Mouse (Mus musculus): ENCODE measurements around the gene Arih2. TPM values are rescaled to one million over a fixed set of nuclear protein-coding genes. Genes with fewer than 3 reads are reported as not detected.

Gene Arih2
- polyA plus RNA-seq, 1 experiment: 25.8 TPM

- no peak for DNase-seq (ENCODE audit: low read depth, low spot score)
- 45% methylated on average over 10 of the region's 10 CpGs for WGBS
These were observed 5.6 kb upstream of the Arih2 start for GRCm38 (mm10) chr9:108654566-108655464.

- no peak for DNase-seq (ENCODE audit: low read depth, low spot score)
- WGBS: 13% methylated on average over 29 of the region's 29 CpGs
These were observed 615 bp upstream of the Arih2 start for GRCm38 (mm10) chr9:108649561-108650440.

- 8% methylated on average over 10 of the region's 10 CpGs for WGBS
- no peak for DNase-seq (ENCODE audit: low read depth, low spot score)
These were observed 1.0 kb downstream of the Arih2 start for GRCm38 (mm10) chr9:108648166-108648565.

DNA sequence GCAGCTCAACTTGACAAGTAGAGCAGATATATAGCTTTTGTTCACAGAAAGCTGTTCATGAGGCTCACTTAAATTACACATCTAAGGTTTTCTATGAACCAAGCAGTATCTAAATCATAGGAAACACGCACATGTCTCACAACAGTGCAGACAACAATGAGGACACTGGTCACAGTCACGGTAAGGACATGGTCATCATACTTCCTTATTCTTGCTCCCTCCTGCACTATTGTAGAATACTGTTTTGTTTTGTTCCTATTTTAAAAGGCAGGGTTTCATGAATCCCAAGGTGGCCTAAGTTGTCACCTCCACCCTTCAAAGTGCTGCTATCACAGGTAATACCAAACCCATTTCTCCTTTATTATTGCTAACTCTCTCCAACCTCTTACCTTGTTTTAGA is 9.4 kb downstream of the Arih2 start:
- no peak for DNase-seq (ENCODE audit: low read depth, low spot score)
- WGBS: 84% methylated on average over 2 of the region's 2 CpGs

GRCm38 (mm10) chr9:108635415-108635814 is 13.8 kb downstream of the Arih2 start:
- DNase-seq (ENCODE audit: low read depth, low spot score): no peak
- WGBS: 69% methylated on average over 2 of the region's 2 CpGs

GRCm38 (mm10) chr9:108633846-108634245 is 15.3 kb downstream of the Arih2 start:
- DNase-seq (ENCODE audit: low read depth, low spot score): no peak
- 37% methylated on average over 2 of the region's 2 CpGs for WGBS

DNA sequence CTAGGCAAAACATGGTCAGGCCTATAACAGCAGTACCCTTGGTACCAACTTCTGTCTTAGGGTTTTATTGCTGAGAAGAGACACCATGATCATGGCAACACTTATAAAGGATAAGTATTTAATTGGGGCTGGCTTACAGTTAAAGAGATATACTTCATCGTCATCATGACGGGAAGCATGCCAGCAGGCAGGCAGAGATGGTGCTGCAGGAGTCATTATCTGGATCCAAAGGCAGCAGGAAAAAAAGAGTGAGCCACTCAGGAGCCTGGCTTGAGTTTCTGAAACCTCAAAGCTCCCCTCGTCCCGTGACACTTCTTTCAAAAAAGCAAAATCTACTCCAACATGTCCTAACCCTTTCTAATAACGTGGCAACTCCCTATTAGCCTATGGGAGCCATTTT is 16.8 kb downstream of the Arih2 start:
- no peak for DNase-seq (ENCODE audit: low read depth, low spot score)
- WGBS: 69% methylated on average over 5 of the region's 5 CpGs

DNA sequence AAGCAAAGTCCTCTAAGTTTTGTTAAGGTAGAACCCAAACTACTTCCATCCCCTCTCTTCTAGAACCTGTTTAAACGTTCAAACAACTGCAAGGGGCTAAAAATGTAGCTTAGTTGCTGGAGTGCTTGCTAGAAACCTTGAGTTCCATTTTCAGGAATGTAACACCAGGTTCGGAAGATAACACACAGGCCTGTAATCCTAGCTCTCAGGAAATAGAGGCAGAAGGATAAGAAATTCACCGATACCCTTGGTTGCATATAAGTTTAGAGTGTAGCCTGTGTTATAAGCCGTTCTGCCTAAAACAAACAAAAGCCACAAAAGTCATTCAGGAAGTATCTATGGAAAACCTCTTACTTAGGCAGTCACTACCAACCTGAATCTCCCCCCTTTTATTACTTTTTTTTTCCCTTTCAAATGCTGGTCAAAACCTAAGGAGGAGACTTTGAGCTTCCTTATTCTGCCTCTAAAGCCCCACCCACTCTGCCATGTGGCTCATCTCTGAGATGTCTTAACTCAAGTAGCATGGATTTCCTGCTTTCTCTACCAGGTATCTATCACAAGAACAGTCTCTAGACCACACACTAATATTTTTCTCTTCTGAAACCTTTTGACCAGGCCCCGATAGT is 17.4 kb downstream of the Arih2 start:
- no peak for DNase-seq (ENCODE audit: low read depth, low spot score)
- 59% methylated on average over 5 of the region's 5 CpGs for WGBS

- DNase-seq (ENCODE audit: low read depth, low spot score): no peak
- WGBS: 63% methylated on average over 1 of the region's 1 CpGs
These were observed 18.5 kb downstream of the Arih2 start for GRCm38 (mm10) chr9:108630683-108631082.

GRCm38 (mm10) chr9:108628141-108628540 is 21.0 kb downstream of the Arih2 start:
- 75% methylated on average over 4 of the region's 4 CpGs for WGBS
- DNase-seq (ENCODE audit: low read depth, low spot score): no peak

- DNase-seq (ENCODE audit: low read depth, low spot score): no peak
- WGBS: 49% methylated on average over 2 of the region's 2 CpGs
These were observed 22.7 kb downstream of the Arih2 start for GRCm38 (mm10) chr9:108626498-108626897.

GRCm38 (mm10) chr9:108617301-108617700 is 31.9 kb downstream of the Arih2 start:
- WGBS: 86% methylated on average over 1 of the region's 1 CpGs
- DNase-seq (ENCODE audit: low read depth, low spot score): no peak

DNA sequence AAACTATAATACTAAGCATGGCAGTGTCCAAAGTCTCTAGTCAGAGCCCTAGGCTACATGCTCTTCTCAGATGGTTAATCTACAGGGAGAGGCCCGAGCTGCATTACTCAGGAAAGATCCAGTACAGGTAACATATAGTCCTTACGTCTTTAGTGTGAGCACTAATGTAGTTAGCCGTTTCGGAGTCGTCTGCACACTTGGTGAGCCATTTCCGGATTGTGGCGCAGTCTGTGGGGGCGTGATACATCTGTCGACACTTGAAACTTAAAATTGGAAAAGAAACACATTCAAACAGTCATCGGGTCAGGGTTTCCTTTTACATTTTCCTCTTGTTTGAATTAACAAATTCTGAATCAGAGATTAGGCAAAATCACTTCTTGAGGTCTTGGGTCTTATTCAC is 37.7 kb downstream of the Arih2 start:
- 97% methylated on average over 10 of the region's 10 CpGs for WGBS
- no peak for DNase-seq (ENCODE audit: low read depth, low spot score)

- no peak for DNase-seq (ENCODE audit: low read depth, low spot score)
- WGBS: 41% methylated on average over 4 of the region's 4 CpGs
These were observed 40.3 kb downstream of the Arih2 start for GRCm38 (mm10) chr9:108608889-108609288.

DNA sequence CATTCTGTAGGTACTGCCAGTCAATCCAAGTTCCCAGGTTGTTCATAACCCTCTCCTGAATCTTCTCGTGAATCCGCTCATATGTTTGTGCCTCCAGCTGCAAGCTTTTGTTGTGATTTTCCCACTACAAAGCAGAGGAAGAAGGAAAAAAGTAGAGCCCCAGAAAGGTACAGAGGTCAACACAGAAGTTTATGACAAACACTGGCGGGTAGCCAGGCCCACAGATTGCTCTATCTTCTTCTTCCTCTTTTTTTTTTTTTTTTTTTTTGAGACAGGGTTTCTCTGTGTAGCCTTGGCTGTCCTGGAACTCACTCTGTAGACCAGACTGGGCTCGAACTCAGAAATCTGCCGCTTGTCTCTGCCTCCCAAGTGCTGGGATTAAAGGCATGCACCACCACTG is 41.3 kb downstream of the Arih2 start:
- 26% methylated on average over 5 of the region's 5 CpGs for WGBS
- peak; percentile 55 for DNase-seq (ENCODE audit: low read depth, low spot score)

DNA sequence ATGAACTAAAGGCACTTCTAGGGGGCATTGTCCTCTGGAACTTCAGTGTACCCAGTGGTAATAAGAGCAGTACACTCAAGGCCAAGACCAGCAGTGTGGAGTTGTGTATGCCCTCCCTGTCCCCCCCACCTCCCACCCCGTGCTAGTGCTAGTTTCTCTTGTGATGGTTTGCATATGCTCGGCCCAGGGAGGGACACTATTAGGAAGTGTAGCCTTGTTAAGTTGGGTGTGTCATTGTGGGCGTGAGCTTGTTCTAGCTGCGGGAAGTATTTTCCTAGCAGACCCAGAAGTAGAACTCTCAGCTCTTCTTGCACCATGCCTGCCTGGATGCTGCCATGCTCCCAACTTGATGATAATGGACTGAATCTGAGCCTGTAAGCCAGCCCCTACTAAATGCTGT is 47.2 kb downstream of the Arih2 start:
- WGBS: 28% methylated on average over 4 of the region's 4 CpGs
- DNase-seq (ENCODE audit: low read depth, low spot score): no peak

DNA sequence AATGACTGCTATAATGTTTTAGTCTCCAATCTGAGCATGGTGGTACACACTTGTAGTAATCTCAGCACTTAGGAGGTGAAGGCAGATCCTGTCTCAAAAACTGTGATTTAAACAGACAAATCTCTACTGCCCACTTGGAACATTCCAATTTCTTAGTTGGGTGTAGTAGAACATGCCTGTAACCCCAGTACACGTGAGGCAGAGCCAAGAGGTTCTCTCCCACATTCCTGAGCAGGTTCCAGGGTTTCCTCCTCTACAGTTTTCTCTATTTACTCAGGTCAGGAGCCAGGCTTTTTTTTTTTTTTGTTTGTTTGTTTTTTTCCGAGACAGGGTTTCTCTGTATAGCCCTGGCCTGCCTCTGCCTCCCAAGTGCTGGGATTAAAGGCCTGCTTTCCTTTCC is 49.2 kb downstream of the Arih2 start:
- DNase-seq (ENCODE audit: low read depth, low spot score): no peak

DNA sequence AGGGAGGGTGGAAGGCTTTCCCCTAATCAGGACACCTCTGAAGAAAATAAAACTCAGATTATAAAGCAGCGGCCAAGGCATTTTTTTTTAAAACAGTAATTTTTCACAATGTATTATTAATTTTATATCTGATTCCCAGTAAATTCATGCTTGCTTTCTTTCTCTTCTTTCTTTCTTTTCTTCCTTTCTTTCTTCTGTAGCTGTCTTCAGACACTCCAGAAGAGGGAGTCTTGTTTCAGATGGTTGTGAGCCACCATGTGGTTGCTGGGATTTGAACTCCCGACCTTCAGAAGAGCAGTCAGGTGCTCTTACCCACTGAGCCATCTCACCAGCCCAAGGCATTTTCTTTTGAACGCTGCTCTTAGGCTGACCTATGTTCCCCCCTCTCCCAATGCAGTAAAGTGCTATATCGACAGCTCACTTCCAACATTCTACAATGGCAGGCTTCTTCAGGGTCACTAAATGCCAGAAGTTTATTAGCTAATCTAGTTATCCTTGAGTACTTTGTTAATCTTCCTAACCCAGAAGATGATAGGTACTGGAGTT is 50.1 kb downstream of the Arih2 start:
- 72% methylated on average over 4 of the region's 4 CpGs for WGBS
- DNase-seq (ENCODE audit: low read depth, low spot score): no peak

More for the DNA sequence above, 49.2 kb downstream of the Arih2 start:
- WGBS: 12% methylated on average over 2 of the region's 2 CpGs

DNA sequence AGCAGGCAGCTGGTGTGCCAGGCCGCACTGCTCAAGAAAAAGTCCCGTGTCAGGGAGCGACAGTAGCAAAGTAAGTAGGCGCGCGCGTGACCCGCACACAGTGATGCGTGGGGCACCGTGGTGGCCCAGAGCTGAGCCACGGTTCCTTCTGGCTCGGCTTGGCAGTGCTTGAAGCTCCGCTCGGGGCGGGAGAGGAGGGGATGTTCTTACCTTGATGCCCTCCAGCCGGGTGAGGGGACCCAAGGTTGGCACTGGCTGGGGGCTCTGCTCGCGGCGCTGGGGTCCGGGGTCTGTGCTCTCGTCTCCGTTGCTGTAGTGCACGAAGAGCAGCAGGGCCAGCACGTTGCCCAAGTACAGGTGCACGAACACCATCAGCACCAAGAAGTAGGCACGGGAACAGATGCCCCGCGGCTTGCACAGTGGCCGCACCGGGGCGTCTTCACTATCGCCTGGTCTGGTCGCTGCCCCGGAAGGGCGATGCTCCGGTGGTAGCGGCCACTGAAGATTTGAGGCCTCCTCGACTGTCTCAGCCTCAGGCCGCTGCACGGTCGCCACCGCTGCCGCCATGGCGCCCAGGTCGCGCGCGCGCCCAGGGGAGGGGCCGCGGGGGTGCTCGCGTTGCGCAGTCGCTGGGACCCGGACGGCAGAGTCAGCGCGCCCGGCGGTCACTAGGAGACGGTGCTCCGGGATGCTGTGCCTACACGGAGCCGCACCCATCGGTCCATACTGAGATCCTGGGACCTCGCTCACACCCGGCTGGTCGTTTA is 52.0 kb downstream of the Arih2 start, which contains the start of gene P4htm:
Gene P4htm (minus strand): TSS at position 670 of the 767 bp plus-strand sequence.
- WGBS: 6% methylated on average over 69 of the region's 69 CpGs
- DNase-seq (ENCODE audit: low read depth, low spot score): no peak
